Mouse (Mus musculus) layer of hippocampus, postnatal 14 days (tissue): ENCODE data around the gene Rsu1. TPM values are rescaled to one million over a fixed set of nuclear protein-coding genes. Genes with fewer than 3 reads are reported as not detected.
"Not testable (repeated sequence)": the region's sequence is repeated elsewhere in the genome, so short reads cannot be mapped to it uniquely, and the experiment has no call there.

ENCODE experiments used
- DNase-seq, 2 experiments: peaks; one replicate each; pipeline ENCODE4 v3.0.0; 2021 to 2022; ENCODE audit warnings: low spot score in 2 of 2, mixed read lengths in 1 of 2
- total RNA-seq, 2 experiments: library from RNA; stranded (reverse); gene quantifications; 2 replicates each; pipeline ENCODE4 v1.2.3; 2021

Rsu1 gene
- total RNA-seq, 2 experiments from 2014 or later = 46.7 to 49.1 TPM

- DNase-seq = no peak
Measured at GRCm38 (mm10) chr2:13229686-13230085, 41.5 kb downstream of the Rsu1 start.

DNA sequence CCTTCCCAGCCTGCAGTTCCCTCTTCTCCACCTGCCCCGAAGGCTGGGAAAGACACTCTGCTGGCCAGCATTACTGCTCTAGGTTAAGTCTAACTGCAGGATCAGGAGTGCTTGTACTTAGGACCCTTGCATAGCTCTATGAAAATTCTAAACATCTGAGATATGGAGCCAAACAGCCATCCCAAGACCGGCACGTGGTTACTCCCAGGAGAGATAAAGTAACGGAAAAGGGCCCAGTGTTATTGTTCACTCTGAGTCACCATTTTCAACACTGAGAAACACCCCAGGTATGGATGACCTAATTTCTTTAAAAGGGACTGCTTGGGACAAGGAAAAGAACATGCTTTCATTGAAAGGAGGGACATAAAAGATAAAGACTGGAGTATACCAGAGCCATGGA, 45.2 kb downstream of the Rsu1 start:
- no peak for DNase-seq

DNA sequence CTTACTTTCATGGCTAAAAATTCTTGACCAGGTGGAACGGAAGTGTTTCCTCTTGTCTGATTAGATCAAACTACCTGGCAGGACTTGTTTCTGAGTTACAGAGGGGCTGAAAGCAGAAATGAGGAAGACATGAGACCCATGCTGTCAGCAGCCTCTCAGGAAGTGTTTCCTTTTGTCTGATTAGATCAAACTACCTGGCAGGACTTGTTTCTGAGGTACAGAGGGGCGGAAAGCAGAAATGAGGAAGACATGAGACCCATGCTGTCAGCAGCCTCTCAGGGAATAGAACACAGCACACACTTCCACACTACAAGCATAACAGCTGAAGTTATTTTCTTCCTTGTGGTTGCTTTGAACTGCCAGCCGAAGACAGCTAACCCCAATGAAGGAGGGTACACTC, 46.7 kb downstream of the Rsu1 start:
- no peak for DNase-seq

- no peak for DNase-seq
Measured at GRCm38 (mm10) chr2:13223451-13223850, 47.8 kb downstream of the Rsu1 start.

DNA sequence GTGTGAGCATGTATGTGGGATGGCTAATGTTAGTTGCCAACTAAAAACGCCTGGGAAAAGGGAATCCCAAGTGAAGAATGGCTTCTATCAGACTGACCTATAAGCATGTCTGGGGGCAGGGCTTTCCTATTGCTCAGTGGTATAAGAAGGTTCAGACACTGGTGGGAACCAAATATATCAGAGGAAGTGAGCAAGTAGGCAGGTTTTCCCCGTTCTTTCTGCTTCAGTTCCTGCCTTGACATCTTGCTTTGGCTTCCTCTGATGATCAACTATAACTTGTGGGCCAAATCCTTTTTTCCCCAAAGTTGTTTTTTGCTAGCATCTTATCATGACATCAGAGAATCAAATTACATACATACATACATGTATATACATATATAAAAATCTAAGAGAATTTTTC, 51.1 kb downstream of the Rsu1 start:
- no peak for DNase-seq

GRCm38 (mm10) chr2:13218112-13218511, 53.1 kb downstream of the Rsu1 start:
- no peak for DNase-seq

GRCm38 (mm10) chr2:13206825-13207224, 64.4 kb downstream of the Rsu1 start:
- DNase-seq = no peak

- DNase-seq = no peak
Measured at GRCm38 (mm10) chr2:13206367-13206766, 64.8 kb downstream of the Rsu1 start.

GRCm38 (mm10) chr2:13202805-13203475, 68.3 kb downstream of the Rsu1 start:
- DNase-seq = no peak

DNA sequence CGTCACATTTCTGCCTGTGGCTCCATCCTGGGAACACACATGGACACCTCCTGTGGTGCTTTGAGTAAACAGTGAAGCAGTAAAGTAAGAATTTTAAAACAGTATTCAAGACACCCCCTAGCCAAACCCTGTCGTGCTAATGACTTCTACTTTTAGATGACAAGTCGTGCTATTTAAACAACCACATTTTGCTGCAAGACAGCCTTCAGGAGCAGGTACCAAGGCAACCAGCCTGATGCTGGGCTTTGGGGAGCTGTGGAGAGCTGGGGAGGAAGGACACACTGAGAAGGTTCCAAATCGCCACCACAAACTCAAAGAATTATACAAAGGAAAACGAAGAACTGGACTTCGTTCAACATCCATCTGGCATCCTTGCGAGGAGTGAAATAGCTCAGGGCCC, 71.5 kb downstream of the Rsu1 start:
- no peak for DNase-seq

GRCm38 (mm10) chr2:13199033-13199432, 72.2 kb downstream of the Rsu1 start:
- DNase-seq = no peak

DNA sequence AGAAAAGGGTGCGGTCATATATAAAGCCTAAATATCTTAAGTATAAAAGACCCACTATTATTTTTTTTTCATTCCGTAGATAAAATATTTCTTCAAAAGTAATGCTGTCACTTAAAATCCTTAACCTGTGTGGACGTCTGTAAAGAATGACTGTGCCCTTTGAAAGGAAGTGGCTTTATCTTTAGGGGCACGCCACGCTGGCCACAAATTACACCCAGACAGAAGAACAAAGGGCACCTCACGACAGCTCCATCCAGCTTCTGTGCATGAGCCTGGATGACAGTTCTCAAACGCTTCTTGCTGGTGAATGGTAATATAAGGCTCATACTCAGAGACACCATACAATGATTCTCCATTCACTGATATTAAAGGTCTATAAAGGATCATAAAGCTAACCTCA, 75.7 kb downstream of the Rsu1 start:
- DNase-seq = no peak

GRCm38 (mm10) chr2:13192157-13192556, 79.1 kb downstream of the Rsu1 start:
- no peak for DNase-seq

GRCm38 (mm10) chr2:13190767-13191166, 80.4 kb downstream of the Rsu1 start:
- no peak for DNase-seq

GRCm38 (mm10) chr2:13188831-13189495, 82.3 kb downstream of the Rsu1 start:
- DNase-seq = peak in 1 of 2 experiments; percentile 25

- DNase-seq = no peak
Measured at GRCm38 (mm10) chr2:13183124-13183523, 88.1 kb downstream of the Rsu1 start.

DNA sequence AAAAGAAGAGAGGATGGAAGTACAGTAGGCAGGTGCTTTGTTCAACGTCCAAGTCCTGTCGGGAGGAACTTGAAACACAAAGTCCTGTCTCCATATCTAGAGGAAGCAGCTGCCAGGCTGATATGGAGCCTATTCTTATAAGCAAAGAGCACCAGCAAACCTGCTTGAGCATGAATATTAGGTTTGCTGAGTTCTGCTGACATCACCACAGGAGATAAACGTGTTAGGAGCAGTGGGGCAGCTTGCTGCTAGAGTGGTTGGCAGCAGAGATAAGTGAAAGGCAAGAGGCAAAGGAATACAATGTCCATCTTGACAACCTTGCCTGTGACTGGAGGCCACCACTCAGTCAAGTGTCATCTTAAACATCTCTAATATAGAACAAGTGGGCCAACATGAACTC, 89.3 kb downstream of the Rsu1 start:
- DNase-seq = not testable (repeated sequence)

GRCm38 (mm10) chr2:13177698-13178395, 93.4 kb downstream of the Rsu1 start:
- DNase-seq = peak; percentile 41 to 75

DNA sequence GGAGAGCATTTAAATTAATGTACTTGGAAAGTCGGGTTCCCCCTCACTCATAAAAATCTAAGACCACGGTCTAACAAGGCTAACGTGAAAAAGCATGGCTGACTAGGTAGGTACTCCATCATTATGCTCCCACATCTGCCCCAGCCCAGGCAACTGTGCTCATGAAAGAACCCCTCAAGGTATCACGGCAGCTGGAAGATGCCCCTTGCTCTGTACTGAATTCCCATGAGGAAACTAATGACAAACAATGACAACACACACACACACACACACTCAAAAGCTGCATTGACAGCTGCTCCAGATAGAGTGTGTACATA, 95.0 kb downstream of the Rsu1 start:
- DNase-seq = no peak

DNA sequence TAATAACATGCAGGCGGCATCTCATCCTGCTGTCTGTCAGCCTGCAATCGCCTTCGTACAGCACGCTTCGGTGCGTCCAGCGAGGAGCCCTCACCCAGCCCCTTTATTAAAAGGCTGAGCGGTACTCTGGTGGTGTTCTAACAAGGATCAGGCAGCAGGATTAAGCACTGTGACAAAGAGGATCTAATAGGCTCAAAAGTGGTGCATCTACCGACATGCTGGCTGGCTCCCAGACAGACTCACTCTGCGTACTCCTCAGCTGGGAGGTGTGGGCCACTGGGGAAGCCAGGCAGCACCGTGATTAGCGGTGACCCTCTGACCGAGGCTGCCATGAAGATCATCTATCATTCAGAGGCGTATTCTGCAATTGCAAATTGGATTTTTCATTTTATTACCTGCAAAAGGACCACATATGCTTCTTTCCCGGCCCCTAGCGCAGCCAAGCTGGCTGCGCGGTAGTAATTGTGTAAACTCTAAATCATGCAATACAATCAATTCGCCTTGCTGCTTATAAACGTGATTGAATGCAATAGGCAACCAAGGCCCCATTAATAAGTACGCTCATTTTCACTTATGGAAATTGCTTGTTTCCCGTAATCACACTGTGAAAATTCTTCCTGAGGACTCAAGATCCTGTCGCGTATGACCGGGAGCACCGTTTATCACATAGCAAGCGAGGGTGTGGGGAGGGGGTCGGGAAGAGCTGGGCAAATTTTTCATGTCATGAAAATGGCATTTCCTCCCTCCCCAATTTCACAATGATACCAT, 95.5 kb downstream of the Rsu1 start:
- DNase-seq = no peak

DNA sequence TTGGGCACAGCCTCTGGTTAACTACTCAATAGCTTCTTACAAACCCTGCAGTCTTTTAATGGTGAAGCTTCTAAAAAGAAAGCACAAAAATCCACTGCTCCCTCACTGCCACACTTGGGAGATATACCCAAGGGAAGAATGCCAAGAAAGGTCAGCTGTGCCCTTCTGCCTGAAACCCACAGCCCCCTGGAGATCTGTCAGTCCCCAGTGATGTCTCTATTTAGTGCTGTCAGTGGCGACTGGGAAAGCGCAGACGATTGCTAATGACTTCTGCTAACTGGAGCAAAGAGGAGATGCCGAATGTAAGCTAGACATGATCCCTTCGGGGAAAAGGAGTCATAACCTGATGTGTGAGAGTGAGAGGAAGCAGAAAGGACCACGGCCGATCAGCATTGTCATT, 96.8 kb downstream of the Rsu1 start:
- DNase-seq = no peak

DNA sequence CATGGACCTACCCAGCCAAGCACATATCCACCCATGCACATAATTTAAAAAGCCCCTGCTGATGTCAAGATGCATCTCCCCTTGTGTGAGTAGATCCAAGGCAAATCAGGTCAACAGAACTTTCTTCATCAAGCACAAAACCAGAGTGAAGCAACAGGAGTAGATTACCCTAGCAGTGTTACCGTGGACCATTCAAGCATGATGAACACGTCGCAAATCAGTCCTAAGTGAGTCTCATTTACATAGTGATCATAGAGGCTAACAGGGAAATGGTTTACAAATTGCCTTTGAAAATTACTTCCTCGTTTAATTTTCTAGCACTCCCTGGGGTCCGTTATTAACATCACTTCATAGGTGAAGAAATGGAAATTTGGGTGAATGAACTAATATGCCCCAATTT, 100.6 kb downstream of the Rsu1 start:
- DNase-seq = no peak
